Mouse (Mus musculus) brain, adult 2 months (tissue): ENCODE results near the gene Mapk12.

ENCODE experiments used
- DNase-seq: peaks from one replicate; pipeline ENCODE4 v3.0.0; 2011; ENCODE audit warnings: low read depth, low spot score

Gene Mapk12

DNA sequence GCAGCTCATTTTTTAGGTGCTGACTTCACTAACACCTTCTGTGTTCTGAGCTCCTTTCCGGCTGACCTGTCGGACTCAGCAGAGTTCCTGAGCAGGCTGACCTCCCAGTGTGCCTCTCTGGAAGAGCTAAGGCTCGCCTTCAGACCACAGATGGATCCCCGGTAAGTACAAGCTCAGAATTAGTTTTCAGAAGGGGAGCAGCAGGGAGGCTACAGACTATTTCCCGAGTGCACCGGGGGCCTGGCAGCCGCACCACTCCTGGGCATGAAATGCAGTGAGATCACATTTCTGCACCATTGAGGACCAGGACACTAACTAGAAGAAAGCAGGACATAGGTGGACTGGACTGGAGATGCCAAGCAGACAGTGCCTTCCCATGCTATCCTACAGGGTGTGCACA, 41.9 kb downstream of the Mapk12 start:
- peak; percentile 75 for DNase-seq

DNA sequence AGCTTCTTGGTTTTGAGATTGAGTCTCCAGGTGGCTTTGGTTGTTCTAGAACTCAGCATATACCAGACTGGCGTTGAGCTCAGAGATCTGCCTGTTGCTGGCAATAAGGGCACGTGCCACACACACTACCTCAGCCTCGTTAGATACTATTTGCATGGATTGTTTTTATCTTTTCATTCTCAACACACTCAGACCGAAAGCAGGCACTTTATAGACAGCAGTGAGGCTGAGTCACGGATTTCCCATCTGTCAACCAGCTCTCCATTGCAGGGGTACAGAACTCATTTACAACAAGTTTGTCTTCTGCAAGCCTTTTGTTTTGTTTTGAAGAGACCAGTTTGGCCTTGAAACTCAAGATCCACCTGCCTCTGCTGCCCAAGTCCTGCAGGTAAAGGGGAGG, 43.1 kb downstream of the Mapk12 start:
- peak; percentile 72 for DNase-seq

DNA sequence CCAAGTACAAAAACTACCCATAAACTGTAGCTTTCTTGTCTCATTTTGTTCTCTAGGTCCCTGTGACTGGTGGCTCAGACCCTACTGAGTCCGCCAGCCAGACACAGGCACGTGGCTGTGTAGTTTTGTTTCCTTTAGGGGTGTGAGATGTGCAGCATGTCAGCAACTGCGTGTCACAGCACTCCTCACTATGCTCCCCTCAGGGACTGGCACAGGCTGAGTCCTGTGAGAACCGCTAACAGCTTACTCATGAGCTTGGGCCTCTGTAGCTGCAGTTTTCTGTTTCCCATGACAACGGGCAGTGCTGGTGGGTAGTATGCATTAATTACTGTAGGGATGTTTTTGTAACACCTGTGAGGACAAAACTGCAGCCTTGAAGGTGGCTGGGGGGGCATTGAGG, 48.3 kb downstream of the Mapk12 start:
- peak; percentile 49 for DNase-seq

DNA sequence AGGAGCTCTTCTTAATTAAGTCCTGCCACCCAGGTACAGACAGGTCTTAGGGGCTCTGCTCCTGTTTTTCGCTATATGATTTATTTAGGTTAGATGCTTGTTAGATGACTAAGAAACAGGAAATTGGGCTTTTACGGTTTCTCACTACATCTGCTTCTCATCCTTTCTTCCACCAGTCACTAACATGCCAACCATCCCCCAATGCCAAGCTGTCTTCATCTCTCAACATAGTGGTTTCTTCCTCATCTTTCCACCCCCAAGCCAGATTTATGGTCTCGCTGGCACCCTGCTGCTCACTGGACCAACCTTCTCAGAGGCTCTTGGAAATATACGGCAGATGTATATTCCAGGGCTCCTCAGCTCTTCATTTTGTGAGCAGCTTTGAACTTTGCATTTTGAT, 49.8 kb downstream of the Mapk12 start:
- DNase-seq = peak; percentile 60

DNA sequence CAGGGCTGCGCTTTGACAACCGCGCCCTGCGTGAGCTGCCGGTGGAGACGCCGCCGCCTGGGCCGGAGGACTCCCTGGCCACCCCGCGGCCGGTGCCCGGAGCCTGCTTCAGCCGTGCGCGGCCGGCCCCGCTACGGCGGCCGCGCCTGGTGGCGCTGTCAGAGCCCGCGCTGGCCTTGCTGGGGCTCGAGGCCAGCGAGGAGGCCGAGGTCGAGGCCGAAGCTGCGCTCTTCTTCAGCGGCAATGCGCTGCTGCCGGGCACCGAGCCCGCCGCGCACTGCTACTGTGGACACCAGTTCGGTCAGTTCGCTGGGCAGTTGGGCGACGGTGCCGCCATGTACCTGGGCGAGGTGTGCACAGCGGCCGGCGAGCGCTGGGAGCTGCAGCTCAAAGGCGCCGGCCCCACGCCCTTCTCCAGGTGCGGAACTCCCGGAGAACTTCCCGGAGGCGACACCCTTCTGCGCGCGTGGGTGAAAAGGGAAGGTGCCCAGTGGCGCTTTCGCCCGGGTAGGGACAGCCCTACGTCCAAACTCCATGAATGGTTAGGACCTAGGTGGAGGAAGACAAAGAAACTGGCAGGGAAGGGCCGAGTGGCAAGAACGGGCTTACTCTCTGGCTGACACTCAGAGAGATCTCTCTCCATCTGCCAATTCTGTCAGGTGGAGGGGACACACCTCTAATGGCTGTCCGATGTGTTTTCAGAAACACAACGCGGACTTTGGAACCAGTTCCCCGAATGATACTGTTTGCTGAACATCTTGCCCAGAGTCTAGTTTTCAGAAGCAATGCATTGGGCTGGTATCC, 51.1 kb downstream of the Mapk12 start:
- peak; percentile 46 for DNase-seq

DNA sequence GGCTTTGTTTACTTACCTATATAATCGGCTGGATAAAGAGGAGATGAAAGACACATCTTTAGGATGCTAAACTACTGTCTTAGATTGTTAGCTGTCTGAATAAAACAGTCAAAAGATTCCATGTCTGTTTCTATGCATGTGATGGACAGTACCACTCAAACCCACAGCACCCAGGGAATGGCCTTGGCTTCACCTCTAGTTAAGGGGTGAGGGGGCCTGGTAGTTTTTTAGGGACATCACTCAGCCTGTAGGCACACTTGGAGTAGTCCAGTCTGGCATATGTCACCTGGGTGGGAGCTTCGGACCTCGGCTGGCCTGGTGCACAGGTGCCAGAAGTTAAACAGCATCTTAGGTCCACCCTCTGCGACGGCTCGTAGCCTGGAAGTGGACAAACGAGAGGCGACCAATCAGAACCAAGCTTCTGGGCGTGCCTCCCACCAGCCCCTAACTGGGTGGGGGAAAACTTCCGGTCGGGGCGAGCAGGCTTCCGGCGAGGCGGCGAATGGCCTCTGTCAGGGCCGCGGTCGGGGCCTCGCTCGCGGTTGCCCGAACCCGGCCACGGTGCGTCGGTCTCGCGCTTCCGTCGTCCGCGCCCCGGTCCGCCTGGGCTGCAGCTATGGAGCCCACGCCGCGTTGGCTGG, 51.8 kb downstream of the Mapk12 start, which contains the start of gene Selenoo:
Gene Selenoo (plus strand): TSS at position 478 of the 641 bp plus-strand sequence.
- peak; percentile 98 for DNase-seq

DNA sequence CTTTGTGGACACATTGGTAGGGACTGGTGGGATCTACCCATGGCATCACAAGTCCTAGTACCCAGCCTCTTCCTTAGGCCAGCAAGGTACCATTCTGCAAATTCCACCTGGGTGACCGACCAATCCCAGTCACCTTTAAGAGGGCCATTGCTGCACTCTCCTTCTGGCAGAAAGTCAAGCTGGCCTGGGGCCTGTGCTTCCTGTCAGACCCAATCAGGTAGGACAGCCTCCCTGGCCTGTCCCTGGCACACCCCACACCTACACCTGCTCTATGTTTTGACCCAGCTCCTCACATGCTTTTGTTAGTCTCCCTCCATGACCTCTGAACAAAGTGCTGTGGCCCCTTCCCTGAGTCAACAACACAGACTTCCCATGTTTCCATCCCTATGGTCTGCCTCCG, 55.7 kb downstream of the Mapk12 start:
- no peak for DNase-seq

DNA sequence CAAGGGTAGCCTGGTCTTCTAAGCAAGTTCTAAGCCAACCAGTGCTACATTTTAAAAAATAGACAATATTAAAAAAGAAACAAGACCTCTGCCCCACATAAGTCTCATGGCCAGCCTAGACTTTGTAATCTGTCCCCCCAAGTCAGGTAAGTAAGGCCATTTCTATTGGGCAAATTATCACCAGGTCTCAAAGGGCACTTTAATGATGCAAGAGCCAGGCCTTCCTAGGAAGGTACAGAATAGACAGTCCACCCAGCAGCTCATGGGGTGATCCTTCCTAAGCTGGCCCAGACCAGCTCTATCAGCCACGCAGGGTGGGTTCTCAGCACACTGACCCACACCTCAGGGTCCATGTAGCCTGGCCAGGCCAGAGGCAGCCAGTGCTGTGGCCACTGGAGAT, 56.6 kb downstream of the Mapk12 start:
- no peak for DNase-seq
